Mouse (Mus musculus): Measurements from ENCODE around the gene Imp3.
A peak's percentile ranks its signal among the peaks of the same experiment; 100 is the strongest.
"Not testable (repeated sequence)": the region's sequence is repeated elsewhere in the genome, so short reads cannot be mapped to it uniquely, and the experiment has no call there.

Imp3 gene

GRCm38 (mm10) chr9:56922746-56923145 lies 14.5 kb upstream of the Imp3 start:
- DNase-seq (ENCODE audit: low read depth, low spot score), result no peak

DNA sequence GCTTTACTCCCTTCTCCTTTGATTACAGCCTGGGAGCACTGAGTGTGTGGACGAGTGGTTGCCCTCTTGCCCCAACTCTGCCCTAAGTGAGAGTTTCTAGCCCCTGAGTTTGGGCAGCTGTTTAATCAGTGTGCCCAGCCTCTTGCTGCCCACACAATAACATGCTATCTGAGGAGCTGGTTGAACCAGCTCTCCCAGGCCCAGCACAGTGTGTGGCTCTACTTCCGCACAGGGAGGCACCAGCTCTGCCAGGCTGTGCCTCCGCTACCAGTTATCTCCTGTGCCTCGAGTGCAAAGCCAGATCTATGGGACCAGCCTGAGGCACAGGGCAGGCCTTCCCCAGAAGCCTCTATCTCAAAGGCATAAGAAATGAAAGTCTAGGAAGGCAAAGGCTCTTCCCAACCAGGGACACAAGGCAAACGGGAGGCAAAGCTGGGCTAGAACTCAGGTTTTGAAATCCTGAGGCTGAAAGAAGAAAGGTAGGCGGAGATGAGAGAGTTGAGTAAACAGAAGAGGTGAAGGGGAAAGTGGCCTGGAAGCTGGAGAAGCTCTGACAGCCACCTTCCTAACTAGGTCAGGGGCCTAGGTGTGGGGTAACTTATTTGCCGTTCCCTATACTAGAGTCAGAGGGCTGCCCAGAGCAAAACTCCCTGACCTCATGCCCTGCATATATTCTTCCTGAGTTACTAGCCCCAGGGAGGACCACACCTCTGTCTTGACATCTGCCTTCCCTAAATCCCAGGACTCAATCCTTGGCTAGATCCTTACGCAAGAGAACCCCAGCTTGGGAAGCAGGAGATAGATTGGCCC lies 13.2 kb upstream of the Imp3 start:
- DNase-seq (ENCODE audit: low read depth, low spot score), result no peak

GRCm38 (mm10) chr9:56924651-56925027 lies 12.6 kb upstream of the Imp3 start:
- peak; percentile 91 for DNase-seq (ENCODE audit: low read depth, low spot score)

DNA sequence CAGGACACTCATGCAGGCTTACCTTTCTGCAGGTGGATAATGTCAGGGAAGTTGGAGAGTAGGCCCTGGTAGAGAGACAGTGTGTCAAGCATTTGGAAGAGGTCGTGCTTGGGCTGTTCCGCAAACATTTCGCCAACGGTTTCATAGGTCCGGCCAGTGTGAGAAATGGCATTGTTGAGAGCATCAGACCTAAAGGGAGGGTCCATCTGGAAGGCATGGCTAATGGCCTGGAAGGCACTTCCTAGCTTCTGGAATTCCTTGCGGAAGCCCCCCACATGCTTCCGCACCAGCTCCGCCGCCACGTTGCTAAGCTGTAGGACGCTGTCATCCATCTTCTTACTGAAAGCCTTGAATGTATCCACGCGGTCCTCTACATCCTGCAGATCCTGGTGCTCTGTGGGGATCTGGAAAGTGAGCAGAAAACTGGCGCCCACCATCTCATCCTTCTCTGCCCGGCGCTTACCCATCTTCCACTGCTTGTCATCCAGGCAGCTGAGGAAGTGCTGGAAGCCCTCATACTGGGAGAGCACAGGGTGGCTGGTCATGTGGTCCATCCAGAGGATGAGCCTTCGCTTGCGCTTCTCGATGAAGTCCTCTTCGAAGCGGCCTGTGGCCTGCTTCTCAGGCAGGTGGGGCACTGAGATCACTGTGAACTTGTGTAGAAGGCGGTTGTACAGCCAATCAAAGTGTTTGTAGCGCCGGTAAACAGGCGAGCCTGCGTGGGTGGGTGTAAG lies 11.8 kb upstream of the Imp3 start:
- no peak for DNase-seq (ENCODE audit: low read depth, low spot score)

- DNase-seq (ENCODE audit: low read depth, low spot score), result no peak
Observed at GRCm38 (mm10) chr9:56926025-56926360, 11.3 kb upstream of the Imp3 start.

DNA sequence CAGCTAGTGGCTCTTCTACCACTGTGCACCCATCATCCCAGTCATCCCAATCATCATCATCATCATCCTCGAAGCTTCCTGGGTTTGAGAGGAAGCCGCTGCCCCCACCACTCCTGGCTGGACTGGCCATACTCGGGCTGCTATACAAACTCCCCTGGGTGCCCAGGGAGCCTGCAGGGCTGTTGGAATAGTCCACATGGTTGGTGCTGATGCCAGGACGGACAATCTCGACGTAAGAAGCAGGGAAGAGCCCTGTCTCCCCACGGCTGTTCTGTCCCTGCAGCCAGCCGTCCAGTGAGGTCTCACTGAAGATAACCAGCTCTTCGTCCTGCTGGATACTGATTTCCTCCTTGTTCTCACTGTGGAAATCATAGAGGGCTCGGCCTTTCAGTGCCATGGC lies 10.9 kb upstream of the Imp3 start:
- no peak for DNase-seq (ENCODE audit: low read depth, low spot score)

GRCm38 (mm10) chr9:56927191-56928012 lies 9.9 kb upstream of the Imp3 start:
- DNase-seq (ENCODE audit: low read depth, low spot score), result peak; percentile 58

DNA sequence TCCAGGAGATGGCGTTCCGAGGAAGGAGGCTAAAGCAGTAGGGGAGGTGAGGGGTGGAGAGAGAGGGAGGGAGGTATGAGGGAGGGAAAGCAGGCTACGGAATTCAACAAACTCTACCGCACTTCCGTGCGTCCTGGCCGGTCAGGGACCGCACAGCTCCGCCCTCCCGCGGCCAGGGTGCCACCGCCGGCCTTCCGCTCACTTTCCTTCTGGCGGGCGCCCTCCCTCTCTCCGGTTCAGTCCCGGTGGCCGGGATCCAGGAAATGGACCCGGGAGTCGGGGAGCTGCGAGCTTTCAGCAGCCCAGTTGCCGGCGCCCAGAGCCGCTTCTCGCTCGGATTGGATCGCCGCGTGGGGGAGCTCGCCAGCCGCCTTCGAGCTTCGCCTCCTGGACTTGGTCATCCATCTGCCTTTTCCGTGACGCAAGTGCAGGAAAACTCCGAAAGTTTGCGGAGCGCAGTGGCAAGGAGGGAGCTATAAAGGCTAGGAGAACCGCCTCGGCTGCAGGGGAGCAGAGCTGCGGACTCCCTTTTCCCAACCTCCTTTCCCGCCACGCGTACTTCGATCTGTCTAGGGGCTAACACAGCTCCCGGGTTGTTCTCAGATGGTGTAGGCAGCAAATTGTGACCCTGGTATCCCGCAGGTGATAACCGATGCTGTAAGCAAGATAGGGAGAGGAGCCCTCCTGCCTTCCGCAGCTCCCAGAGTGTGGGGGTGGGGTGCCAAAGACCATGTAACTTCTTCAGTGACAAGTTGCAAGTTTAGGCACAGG lies 9.0 kb upstream of the Imp3 start, which contains the start of gene Snx33:
Gene Snx33 (minus strand): TSS at position 331 of the 771 bp plus-strand sequence.
- DNase-seq (ENCODE audit: low read depth, low spot score), result peak; percentile 91

DNA sequence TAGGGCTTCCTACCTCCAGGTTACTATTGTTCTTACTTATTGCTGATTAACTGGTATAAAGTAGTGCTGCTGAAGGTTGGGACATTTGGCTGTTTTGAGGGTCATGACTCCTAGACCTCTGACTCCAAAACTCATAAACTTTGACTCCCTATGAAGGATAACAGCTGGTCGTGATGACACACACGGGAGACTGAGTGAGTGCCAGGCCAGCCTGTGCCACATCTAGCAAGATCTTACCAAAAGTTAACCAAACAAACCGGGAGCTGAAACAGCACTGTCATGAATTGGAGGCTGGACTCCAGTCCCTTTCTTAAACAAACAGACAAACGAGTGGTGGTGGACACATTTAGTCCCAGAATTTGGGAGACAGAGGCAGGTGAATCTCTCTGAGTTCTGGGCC lies 7.8 kb upstream of the Imp3 start:
- DNase-seq (ENCODE audit: low read depth, low spot score), result no peak

GRCm38 (mm10) chr9:56930556-56930955 lies 6.7 kb upstream of the Imp3 start:
- no peak for DNase-seq (ENCODE audit: low read depth, low spot score)

DNA sequence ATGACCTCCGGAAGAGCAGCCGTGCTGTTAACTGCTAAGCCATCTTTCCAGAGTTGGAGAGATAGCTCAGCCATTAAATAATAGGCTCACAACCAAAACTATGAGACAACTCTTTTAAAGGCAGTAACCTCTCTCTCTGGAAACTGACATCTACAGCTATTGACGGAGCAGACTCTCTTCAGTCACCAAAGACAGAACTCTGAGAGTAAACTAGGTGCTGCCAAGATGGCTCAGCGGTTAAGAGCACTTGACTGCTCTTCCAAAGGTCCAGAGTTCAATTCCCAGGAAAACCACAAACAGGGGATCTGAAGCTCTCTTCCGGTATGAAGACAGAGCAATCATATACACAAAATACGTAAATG lies 433 bp upstream of the Imp3 start:
- DNase-seq (ENCODE audit: low read depth, low spot score), result no peak

DNA sequence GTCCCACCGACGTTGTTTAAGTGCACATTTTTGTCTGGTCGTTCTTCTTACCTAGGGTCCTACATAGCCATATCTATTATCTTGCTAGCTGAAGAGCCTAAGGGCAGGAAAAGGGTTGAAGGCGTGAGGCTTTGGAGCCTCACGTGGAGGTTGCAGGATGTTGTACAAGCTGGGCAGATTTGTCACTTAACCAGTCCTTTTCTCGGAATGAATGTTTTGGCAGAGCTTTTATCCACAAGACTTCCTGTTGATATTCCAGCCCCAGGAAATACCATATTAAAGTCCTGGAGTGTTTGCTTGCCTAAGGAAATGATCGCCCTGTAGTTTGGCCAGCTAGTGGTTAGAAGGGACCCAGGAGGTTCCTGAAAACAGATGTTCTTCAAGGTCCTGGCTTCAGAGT lies 1.1 kb downstream of the Imp3 start:
- DNase-seq (ENCODE audit: low read depth, low spot score), result peak; percentile 46

DNA sequence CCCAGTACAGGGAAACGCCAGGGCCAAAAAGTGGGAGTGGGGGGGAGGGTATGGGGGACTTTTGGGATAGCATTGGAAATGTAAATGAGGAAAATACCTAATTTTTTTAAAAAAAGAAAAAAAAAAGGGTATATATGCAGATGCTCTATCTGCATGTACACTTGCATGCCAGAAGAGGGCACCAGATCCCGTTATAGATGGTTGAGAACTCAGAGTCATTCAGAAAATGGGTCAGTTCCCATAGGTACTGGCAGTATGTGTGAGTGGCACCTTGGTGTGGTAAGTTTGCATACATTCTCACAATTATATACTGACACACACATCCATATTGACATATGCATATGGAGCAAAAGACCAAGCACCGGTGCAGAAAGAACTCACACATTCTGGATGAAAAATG lies 10.2 kb downstream of the Imp3 start:
- DNase-seq (ENCODE audit: low read depth, low spot score), result not testable (repeated sequence)

GRCm38 (mm10) chr9:56948699-56949098 lies 11.4 kb downstream of the Imp3 start:
- not testable (repeated sequence) for DNase-seq (ENCODE audit: low read depth, low spot score)

DNA sequence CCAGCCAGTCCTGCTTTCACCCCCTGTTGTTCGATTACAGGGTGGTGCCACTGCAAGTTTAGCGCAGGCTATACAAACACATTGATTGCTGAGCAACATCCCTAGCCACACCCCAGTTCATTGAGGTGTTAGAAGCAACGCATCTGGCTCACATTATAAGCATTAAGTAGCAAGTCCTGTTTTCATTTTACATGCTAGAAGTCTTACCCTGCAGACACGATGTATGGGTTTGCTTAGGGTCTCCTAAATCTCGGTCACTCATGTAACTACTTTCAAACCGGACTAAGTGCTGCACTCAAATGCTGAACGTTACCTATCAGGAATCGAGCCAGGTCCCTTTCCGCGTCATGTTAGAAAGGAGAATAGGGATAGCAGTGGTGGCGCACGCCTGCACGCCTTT lies 12.5 kb downstream of the Imp3 start:
- no peak for DNase-seq (ENCODE audit: low read depth, low spot score)

DNA sequence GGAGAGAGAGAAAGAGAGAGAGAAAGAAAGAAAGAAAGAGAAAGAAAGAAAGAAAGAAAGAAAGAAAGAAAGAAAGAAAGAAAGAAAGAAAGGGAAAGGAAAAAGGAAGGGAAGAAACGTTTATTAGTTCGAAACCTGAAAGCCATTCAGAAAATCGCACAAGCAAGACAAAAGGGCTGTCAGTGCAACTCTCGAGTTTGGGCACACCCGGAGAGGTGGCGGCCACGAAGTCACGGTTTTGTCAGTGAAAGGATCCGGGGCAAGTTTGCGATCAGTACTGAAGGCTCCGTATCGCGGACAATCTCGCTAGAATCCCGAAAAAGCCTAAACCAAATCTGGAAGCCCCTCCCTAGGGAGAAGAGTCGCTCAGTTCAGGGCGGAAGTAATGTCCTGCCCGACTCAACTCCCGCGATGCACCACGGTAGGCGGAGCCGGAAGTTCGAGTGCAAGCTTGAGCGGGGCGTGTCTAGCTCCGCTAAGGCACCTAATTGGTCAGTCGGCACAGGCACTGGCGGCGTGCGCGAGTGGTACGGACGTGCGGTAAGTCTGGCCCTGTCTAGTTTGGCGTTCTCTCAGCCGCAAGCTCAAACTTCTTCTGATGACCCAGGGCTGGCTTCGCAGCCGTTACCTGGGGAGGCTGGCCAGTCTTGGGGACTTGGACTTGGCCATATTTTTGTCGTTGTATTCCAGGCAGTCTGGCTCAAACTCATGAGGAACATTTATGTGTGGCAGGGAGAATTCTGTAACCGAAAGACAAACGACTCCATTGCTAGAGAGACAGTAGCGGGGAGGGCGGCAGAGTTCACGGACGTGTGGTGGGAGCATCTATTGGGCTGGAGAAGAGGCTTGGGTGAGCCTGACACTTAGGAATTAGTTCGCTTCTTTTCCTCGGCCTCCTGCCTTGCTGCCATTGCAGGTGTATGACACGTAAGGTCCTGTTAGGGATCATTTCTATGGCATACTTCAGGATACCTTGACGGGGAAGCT lies 13.4 kb downstream of the Imp3 start, which contains the start of gene Snupn:
Gene Snupn (plus strand): TSS at position 465 of the 987 bp plus-strand sequence.
- DNase-seq (ENCODE audit: low read depth, low spot score), result peak; percentile 97

DNA sequence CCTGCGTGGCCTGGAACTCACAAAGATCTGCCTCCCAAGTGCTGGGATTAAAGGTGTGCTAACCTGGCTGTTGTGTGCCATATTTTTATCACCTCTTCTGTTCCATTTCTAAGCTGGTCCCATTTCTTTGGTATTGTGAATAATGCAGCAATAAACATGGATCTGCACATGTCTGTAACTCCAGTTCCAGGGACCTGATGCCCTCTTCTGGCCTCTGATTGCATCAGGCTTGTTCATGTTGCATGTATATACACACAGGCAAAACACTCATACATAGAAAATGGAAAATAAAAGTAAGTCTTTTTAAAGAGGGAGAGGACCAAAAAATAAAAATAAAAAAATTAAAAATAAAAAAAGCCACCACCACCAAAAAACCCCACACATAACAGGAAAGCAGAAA lies 16.3 kb downstream of the Imp3 start:
- DNase-seq (ENCODE audit: low read depth, low spot score), result no peak

GRCm38 (mm10) chr9:56956966-56957675 lies 19.8 kb downstream of the Imp3 start:
- no peak for DNase-seq (ENCODE audit: low read depth, low spot score)

DNA sequence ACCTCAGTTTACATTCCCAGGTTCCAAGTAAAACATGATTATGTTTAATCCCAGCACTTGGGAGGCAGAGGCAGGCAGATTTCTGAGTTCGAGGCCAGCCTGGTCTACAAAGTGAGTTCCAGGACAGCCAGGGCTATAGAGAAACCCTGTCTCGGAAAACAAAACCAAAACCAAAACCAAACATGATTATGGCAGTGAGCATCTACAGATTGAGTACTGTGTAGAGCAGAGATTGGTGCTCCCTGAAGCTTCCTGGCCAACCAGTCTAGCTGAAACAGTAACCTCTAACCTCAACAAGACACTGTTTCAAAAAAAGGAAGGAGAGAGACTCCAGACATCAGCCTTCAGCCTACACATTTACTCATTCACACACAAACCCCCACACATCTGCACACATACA lies 21.4 kb downstream of the Imp3 start:
- DNase-seq (ENCODE audit: low read depth, low spot score), result no peak

GRCm38 (mm10) chr9:56961591-56961990 lies 24.3 kb downstream of the Imp3 start:
- no peak for DNase-seq (ENCODE audit: low read depth, low spot score)

Data from skeletal muscle tissue, adult 2 months (tissue).